Mouse (Mus musculus) heart, postnatal 4 days (tissue): ENCODE measurements at regions not wholly inside any gene's neighbourhood (a gene's known extent, or its start where the extent isn't known, plus 50 kb on each side); places are given as distances from the start of the nearest gene placed in this dataset.

Experiments used
- DNase-seq: peaks from one replicate; pipeline ENCODE4 v3.0.0; 2021

- DNase-seq: peak; percentile 50
Observed at GRCm38 (mm10) chr3:39944581-39944980, 586.5 kb upstream of the Intu start.

DNA sequence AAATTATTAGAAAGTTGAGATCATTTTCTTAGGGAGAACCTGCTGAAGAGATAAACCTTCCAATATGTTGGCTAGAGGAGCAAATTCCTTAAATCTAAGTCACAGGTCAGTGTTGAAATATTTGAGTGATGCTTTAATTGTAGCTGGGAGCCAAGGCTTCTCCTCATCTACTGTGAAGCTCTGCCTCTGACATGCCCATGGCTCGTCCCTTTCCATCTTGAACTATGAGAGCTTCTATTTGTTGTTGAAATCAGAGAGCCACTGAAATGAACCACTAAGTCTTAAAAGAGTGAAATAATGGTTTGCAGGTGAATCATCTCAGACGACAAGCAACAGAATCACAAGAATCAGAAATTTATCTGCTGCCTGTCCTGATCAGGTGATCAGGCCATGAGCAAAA, 579.0 kb upstream of the Intu start:
- DNase-seq: no peak

GRCm38 (mm10) chr3:39952556-39952955, 578.5 kb upstream of the Intu start:
- DNase-seq: no peak

GRCm38 (mm10) chr3:39961836-39962640, 569.0 kb upstream of the Intu start:
- DNase-seq: no peak

DNA sequence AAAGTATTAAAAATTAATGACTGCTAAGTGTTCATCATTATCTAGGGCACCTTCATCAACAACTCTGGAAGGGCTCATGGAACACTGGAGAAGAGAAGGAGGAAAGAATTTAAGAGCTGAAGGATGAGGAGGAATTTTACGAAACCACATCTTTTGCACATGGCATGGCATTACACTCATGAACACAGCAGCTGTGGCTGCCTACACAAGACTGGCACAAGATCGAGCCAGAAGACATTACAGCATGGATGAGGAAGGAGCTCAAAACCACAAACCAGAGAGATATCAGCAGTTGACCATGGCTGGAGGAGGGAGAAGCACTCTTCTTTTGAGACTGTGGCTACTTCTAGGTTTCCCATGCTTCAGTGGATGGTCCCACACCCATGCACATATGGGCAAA, 565.7 kb upstream of the Intu start:
- no peak for DNase-seq

DNA sequence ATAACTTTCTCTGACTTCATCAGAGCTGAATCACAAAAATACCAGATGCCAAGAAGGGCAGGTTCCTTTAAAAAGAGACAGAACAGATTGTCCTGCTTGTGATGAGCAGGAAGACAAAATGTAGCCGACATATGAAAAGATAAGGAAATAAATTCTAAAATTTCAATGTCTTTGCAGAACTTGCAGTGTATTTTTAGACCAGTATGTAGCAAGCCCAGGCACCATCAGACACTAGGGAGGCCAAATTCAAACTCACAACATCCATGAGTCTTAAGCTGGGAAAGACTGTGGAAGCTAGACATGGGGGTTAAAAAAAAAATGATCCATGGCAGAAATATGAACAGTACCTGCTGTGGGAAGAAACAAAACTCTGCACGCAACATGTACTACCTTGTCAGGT, 564.7 kb upstream of the Intu start:
- DNase-seq: no peak

- no peak for DNase-seq
Observed at GRCm38 (mm10) chr3:39976937-39977336, 554.1 kb upstream of the Intu start.

GRCm38 (mm10) chr3:39978916-39979679, 552.0 kb upstream of the Intu start:
- no peak for DNase-seq

GRCm38 (mm10) chr3:39982656-39983055, 548.4 kb upstream of the Intu start:
- no peak for DNase-seq

DNA sequence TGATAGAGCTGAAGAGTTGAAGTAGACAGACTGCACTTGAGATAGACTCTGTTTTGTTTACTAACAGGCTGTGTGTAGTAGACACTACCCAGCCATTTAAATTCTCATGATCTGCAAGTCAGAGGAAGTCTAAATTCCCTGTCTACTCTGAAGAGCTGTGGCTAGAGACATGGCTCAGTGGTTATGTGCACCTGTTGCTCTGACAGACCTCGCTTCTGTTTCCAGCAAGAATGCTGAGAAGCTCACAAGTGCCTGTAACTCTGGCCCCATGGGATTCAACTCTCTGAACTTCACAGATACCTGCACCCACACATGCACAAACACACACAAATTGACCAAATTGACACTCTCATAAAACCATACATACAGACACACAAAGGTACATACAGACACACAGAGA, 543.4 kb upstream of the Intu start:
- no peak for DNase-seq

DNA sequence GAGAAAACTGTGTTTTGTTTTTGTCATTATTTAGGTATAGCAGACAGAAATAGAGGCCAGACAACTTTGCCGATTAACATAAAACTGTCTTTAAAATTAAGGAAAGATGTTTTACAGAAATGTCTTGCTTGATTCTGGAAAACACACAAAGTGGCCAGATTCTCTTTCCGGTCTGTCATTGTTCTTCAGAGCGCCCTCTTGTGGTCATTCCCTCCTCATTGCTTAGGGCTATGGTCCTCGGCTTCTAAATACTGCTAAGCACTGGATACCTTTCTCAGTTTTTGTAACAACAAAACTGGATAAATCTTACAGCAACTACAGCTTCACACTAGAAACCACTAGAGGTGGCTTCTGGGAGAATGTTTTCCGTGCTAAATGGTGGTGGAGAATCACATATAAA, 532.5 kb upstream of the Intu start:
- peak; percentile 69 for DNase-seq

GRCm38 (mm10) chr3:39999846-40000245, 531.2 kb upstream of the Intu start:
- DNase-seq: no peak

DNA sequence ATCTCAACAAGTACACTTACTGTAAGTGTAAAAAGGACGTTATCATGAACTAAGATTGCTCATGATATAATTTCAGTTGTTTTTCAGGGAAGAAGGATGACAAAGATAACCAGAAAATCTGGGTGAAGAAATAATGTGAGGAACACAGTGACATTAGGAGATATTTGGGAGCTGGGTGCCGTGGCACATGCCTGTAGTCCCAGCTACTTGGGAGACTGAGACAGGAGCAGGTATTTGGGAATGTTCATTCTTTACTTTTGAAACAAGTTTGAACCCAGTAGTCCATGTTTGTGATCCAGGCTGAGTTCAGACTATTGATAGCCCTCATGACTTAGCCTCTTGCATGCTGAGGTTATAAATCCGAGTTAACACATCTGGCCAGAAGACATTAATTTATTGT, 528.2 kb upstream of the Intu start:
- DNase-seq: no peak

DNA sequence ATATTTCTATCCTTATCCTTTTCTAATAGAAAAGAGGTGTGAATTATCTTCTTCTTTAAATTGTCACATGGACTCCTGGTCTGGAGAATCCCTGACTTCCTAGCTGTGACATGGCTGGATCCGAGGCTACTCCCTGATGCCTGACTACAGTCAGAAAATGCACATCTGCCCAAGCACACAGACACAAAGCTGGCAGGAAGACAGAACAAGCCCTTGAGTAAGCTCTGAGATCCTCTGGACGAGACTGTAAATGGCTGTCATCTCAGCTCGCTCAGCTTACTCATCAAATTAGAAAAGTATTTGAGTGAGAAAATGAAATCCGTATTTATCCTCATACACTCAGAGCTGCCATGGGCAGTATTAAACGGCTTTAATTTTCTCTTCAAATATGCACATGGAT, 521.0 kb upstream of the Intu start:
- no peak for DNase-seq

- DNase-seq: no peak
Observed at GRCm38 (mm10) chr3:40021682-40022081, 509.4 kb upstream of the Intu start.

- DNase-seq: no peak
Observed at GRCm38 (mm10) chr3:40027713-40028112, 503.4 kb upstream of the Intu start.

- DNase-seq: no peak
Observed at GRCm38 (mm10) chr3:40036177-40036576, 494.9 kb upstream of the Intu start.

DNA sequence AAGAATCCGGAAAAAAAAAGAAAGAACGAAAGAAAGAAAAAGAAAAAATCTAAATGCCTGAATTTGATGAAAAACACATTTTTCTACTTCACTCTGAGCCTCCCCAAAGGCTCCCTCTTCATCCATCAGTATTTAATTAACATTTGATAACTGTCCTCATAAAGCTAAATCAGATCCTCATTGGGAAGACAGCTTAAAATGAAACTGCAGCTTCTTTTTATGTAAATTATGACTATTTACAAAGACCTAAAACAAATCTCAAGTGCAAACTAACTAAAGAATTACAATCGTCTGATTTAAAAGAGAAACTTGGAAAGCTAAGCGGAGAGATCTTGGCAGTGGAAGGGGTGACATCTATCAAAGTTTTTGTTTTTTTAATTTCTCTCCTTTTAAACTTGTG, 481.4 kb upstream of the Intu start:
- no peak for DNase-seq

DNA sequence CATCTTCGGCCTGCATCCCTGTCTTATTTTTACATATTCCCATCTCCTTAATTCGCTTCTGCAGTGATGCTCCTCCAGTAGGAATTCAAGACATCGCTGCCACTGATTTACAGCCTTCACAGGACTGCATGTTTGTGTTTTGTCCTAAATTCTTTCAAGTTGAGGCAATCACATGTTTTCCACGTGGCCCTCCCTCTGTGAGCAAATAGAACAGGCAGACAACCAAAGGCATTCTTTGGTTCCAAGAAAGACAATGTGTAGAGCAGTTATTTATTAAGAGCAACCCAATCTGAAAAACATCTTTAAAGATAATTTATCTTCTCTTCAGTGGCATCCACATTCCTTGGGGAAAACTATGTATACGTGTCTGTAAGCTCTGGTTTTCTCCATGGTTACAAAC, 472.8 kb upstream of the Intu start:
- DNase-seq: no peak

DNA sequence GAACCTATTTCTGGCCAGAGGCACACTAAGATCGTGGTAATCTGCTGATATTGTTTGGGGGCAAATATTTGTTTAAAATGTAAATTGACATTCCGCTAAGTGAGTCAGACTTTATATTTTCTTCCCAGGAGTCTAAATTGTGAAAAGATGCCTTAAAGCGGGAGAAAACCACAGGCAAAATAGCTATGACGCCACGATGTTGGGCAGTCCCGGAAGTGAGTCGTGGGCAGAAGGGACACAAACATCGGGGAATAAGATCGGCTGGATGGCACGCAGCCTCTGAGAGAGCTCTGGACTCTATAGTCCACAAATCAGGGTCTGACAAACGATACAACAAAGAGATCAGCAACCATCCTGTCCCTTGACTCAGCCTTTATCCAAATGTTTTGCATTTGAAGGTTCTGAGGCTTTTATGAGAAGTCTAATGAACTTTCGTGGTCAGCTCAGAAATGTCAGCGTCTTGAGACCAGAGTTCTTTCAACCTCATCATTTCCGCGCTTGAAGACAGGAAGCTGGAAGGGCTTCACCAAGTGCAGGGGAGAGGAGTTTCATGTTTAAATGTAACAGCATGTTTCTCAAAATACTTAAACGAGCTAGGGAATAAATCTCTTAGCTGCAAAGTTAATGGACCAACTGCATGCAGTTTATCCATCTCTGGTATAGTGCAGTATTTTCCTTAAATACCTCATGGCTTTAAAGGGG, 472.2 kb upstream of the Intu start:
- no peak for DNase-seq

- DNase-seq: no peak
Observed at GRCm38 (mm10) chr3:40070137-40070667, 460.9 kb upstream of the Intu start.

DNA sequence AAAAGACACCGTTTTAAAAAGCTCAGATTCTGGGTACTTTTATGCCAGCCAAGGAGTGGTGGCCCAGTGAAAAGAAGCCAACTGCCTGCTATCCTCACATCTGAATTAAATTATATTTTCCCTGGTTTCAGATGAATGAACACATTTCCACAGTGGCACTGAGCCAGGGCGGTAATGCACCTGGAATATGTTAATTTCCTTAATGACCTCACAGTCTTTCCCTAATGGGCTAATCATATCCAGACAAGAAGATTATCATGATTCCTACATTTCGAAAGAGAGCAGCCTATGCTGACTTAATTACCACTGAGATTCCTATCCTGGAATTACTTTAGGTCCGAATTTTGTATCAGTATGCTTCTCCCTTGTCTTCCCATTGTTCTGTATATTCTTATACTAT, 454.3 kb upstream of the Intu start:
- DNase-seq: no peak

DNA sequence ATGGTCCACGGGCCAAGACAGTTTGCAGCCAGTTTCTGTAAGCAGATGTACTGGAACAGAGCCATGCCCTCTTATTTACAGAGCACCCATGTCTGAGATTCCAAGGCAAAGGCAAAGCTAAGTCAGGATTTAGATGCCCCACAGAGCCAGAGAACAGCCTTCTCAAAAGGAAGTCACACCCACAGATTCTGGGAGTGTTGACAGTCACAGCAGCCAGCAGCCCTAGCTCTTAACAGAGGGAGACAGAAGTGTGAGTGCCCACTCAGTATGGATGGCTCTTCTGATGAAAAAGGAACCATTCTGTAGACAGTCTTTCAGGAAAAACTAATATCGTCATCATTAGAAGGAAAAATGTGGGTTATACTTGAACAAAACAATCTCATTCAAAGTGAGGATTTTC, 446.0 kb upstream of the Intu start:
- DNase-seq: no peak
